Mouse (Mus musculus) testis, adult 2 months (tissue): ENCODE data around the gene Pax5.

Experiments
- CTCF ChIP-seq: fragments of 200-500 bp; IDR thresholded peaks from 2 replicates; pipeline ENCODE4 v1.5.1; 2012; ENCODE audit warnings: low read depth, mild to moderate bottlenecking, inconsistent platforms, low read length, moderate library complexity; ENCODE audit not compliant: control insufficient read depth, insufficient read depth, insufficient replicate concordance
- POLR2A ChIP-seq: fragments of 200-500 bp; IDR thresholded peaks from 2 replicates; pipeline ENCODE4 v1.6.1; 2012; ENCODE audit warnings: low read depth, mild to moderate bottlenecking, inconsistent platforms, low read length, moderate library complexity; ENCODE audit not compliant: control insufficient read depth

GRCm38 (mm10) chr4:44488219-44488618, 222.1 kb downstream of the Pax5 start:
- TF ChIP-seq CTCF (no peak), POLR2A (no peak)
